Mouse (Mus musculus) myocyte (in vitro differentiated cells): ENCODE measurements around the gene Ptx3. TPM values are rescaled to one million over a fixed set of nuclear protein-coding genes. Genes with fewer than 3 reads are reported as not detected.

Source experiments
- H3K27me3 ChIP-seq: one replicate; pipeline ENCODE4 v1.6.1; 2011; ENCODE audit not compliant: control insufficient read depth, insufficient read depth, insufficient read length
- H3K36me3 ChIP-seq: one replicate; pipeline ENCODE4 v1.6.1; 2011; ENCODE audit not compliant: control insufficient read depth, insufficient read depth
- H3K4me2 ChIP-seq: one replicate; pipeline ENCODE4 v1.6.1; 2011; ENCODE audit warnings: low read depth, control low read depth
- H3K4me3 ChIP-seq: one replicate; pipeline ENCODE4 v1.5.1; 2011; ENCODE audit warnings: mild to moderate bottlenecking, control low read depth, moderate library complexity
- H3K79me2 ChIP-seq: one replicate; pipeline ENCODE4 v1.6.1; 2011; ENCODE audit not compliant: control insufficient read depth, insufficient read depth
- H3ac ChIP-seq: one replicate; pipeline ENCODE4 v1.6.1; 2011; ENCODE audit not compliant: control insufficient read depth, insufficient read length
- CEBPB ChIP-seq: IDR thresholded peaks from 2 replicates; pipeline ENCODE4 v1.6.1; 2011; ENCODE audit warnings: mild to moderate bottlenecking, moderate library complexity; ENCODE audit not compliant: poor library complexity, insufficient read depth, severe bottlenecking
- E2F4 ChIP-seq: IDR thresholded peaks from one replicate; pipeline ENCODE4 v1.6.1; 2011; ENCODE audit warnings: mild to moderate bottlenecking, control low read depth, moderate library complexity; ENCODE audit not compliant: insufficient read depth
- MAX ChIP-seq: IDR thresholded peaks from one replicate; pipeline ENCODE4 v1.6.1; 2011; ENCODE audit warnings: low read depth, mild to moderate bottlenecking, control low read depth
- MYOD1 ChIP-seq, 3 experiments: IDR thresholded peaks; one replicate each; pipeline ENCODE4 v1.6.1; 2011; ENCODE audit warnings: control low read depth in 2 of 3, low read depth in 2 of 3, mild to moderate bottlenecking in 2 of 3, moderate library complexity in 1 of 3; ENCODE audit not compliant: insufficient read length in 2 of 3, control insufficient read depth in 1 of 3
- MYOG ChIP-seq, 3 experiments: IDR thresholded peaks; one replicate each; pipeline ENCODE4 v1.6.1; 2011; ENCODE audit warnings: control low read depth in 2 of 3, low read depth in 2 of 3, mild to moderate bottlenecking in 2 of 3; ENCODE audit not compliant: insufficient read length in 2 of 3, control insufficient read depth in 1 of 3, insufficient read depth in 1 of 3
- POLR2A ChIP-seq: IDR thresholded peaks from one replicate; pipeline ENCODE4 v1.6.1; 2011; ENCODE audit warnings: low read depth, mild to moderate bottlenecking, control low read depth, moderate library complexity; ENCODE audit not compliant: insufficient read length
- POLR2AphosphoS2 ChIP-seq: IDR thresholded peaks from one replicate; pipeline ENCODE4 v1.6.1; 2011; ENCODE audit warnings: low read depth, control low read depth; ENCODE audit not compliant: insufficient read length
- REST ChIP-seq: IDR thresholded peaks from one replicate; pipeline ENCODE4 v1.6.1; 2011; ENCODE audit warnings: mild to moderate bottlenecking, control low read depth, moderate library complexity; ENCODE audit not compliant: insufficient read depth, insufficient read length
- SRF ChIP-seq: IDR thresholded peaks from one replicate; pipeline ENCODE4 v1.6.1; 2011; ENCODE audit warnings: low read depth; ENCODE audit not compliant: control insufficient read depth, insufficient read length
- TCF12 ChIP-seq: IDR thresholded peaks from one replicate; pipeline ENCODE4 v1.6.1; 2011; ENCODE audit warnings: mild to moderate bottlenecking, control low read depth; ENCODE audit not compliant: poor library complexity, insufficient read depth, severe bottlenecking
- TCF3 ChIP-seq: IDR thresholded peaks from one replicate; pipeline ENCODE4 v1.6.1; 2011; ENCODE audit warnings: low read depth, control low read depth; ENCODE audit not compliant: insufficient read length
- USF1 ChIP-seq: IDR thresholded peaks from one replicate; pipeline ENCODE4 v1.6.1; 2011; ENCODE audit warnings: low read depth, mild to moderate bottlenecking, control low read depth, moderate library complexity
- polyA plus RNA-seq: library from polyadenylated mRNA; unstranded; fragments of >200 nt; fragmentation: generic; extraction: Trizol; gene quantifications from one replicate; pipeline ENCODE4 v1.2.1, GENCODE M21; 2012; ENCODE audit warnings: missing spikeins

Gene Ptx3
- polyA plus RNA-seq, 1 experiment = 0.88 TPM

- no peak overlapping the region for H3K4me2 ChIP-seq
- no peak overlapping the region for H3ac ChIP-seq
- no peak overlapping the region for H3K4me3 ChIP-seq
- H3K27me3 ChIP-seq = no peaks in the 10 kb centered on the region
- H3K36me3 ChIP-seq = no peaks in the 10 kb centered on the region
- TF ChIP-seq CEBPB (peak; percentile 54; the same call in 1 of the 2 replicates), MYOD1 (IDR thresholded peaks at IDR 0.05; ENCODE audit: control insufficient read depth in 1 of 3, insufficient read length in 2 of 3, low read depth in 2 of 3) (peak in 1 of 3 experiments; percentile 39), SRF (no peak)
- H3K79me2 ChIP-seq = no peaks in the 10 kb centered on the region
Measured at GRCm38 (mm10) chr3:66240476-66240875, 20.8 kb downstream of the Ptx3 start.

DNA sequence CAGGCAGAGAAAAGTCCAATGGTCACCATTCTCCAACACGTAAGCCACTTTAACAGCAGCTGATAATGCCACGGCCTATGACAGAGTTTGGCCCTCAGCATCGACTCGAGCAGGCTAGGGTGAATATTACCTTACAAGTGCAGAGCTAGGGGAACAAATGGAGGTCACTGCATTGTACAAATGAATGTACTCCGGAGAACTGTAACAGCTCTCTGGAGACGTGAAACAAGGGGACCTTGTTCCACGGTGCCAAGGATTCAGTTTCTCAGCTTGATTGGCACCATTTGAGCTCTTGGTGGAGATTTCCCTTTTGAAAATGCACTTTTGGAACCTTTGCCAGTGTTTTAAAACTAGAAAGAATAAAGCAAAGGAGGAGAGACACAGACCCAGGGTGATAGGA lies 32.1 kb downstream of the Ptx3 start:
- TF ChIP-seq TCF3 (no peak), TCF12 (no peak), MAX (no peak), POLR2A (no peak), SRF (no peak)
- Histone ChIP-seq H3K4me2 (no peak overlapping the region), H3K4me3 (no peak overlapping the region), H3K36me3 (no peaks in the 10 kb centered on the region), H3K27me3 (no peaks in the 10 kb centered on the region), H3ac (no peak overlapping the region), H3K79me2 (no peaks in the 10 kb centered on the region)

DNA sequence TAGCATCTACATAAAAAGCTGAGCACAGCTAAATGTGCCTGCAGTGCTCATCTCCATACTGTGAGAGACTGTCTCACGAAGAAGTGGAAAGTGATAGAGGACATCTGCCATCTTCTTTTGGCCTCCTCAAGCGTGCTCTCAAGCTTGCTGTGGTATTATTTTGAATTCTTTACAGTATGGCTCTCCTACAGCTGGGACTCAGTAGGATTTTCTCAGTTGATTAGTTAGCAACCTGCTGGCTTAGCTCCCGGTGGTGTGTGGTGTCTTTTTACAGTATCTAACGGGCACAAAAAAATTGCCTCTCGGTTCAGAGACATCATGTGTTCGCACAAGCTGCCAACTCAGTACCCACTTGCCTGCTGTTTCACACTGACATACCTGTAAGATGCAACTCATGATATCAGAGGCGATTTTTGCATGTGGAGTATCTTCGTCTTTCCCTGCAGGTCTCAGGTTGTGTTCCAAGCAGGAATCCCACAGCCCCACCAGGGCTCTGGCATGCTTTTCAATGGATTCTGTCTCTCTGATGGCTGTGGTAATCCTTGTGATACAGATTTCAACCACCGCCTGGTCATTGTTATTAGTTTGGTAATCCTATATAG lies 34.9 kb downstream of the Ptx3 start:
- Histone ChIP-seq H3K79me2 (no peaks in the 10 kb centered on the region), H3K36me3 (no peaks in the 10 kb centered on the region), H3K27me3 (no peaks in the 10 kb centered on the region), H3ac (no peak overlapping the region), H3K4me3 (no peak overlapping the region), H3K4me2 (no peak overlapping the region)
- TF ChIP-seq CEBPB (no peak), MYOD1 (IDR thresholded peaks at IDR 0.05; ENCODE audit: control insufficient read depth in 1 of 3, insufficient read length in 2 of 3, low read depth in 2 of 3) (no peak), REST (no peak), USF1 (no peak), MAX (no peak), MYOG (IDR thresholded peaks at IDR 0.05; ENCODE audit: control insufficient read depth in 1 of 3, insufficient read depth in 1 of 3, insufficient read length in 2 of 3, low read depth in 2 of 3) (no peak), POLR2AphosphoS2 (no peak)

GRCm38 (mm10) chr3:66262319-66262718 lies 42.6 kb downstream of the Ptx3 start:
- Histone ChIP-seq H3K79me2 (no peaks in the 10 kb centered on the region), H3ac (no peak overlapping the region), H3K27me3 (peaks cover 6% of the 10 kb centered on the region), H3K4me2 (no peak overlapping the region), H3K4me3 (no peak overlapping the region), H3K36me3 (no peaks in the 10 kb centered on the region)
- TF ChIP-seq REST (no peak), E2F4 (no peak), CEBPB (no peak), USF1 (no peak), TCF3 (no peak), TCF12 (no peak), POLR2AphosphoS2 (no peak), SRF (no peak), POLR2A (no peak), MAX (no peak), MYOG (IDR thresholded peaks at IDR 0.05; ENCODE audit: control insufficient read depth in 1 of 3, insufficient read depth in 1 of 3, insufficient read length in 2 of 3, low read depth in 2 of 3) (no peak), MYOD1 (IDR thresholded peaks at IDR 0.05; ENCODE audit: control insufficient read depth in 1 of 3, insufficient read length in 2 of 3, low read depth in 2 of 3) (no peak)

DNA sequence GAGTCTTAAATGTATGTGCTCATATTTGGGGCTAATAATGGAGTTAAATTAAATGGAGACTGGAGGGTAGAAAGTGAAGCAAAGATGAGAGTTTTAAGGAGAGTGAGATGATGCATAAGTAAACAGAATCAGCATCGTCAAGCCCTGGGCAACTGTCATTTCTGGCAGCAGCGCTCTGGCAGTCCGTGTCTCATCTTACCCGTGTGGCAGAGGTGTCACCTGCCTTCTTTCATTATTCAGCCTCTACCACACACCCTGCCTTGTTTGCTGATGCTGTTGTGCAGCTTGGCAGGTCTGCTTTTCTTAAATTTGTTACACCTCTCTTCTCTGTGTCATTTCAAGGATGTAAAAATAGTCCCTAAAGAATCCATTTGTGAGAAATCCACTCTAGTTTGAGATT lies 43.6 kb downstream of the Ptx3 start:
- Histone ChIP-seq H3K79me2 (no peaks in the 10 kb centered on the region), H3K4me3 (no peak overlapping the region), H3ac (no peak overlapping the region), H3K36me3 (no peaks in the 10 kb centered on the region), H3K4me2 (no peak overlapping the region), H3K27me3 (peaks cover 6% of the 10 kb centered on the region)
- TF ChIP-seq USF1 (no peak), POLR2A (no peak), TCF12 (no peak), POLR2AphosphoS2 (no peak), MYOD1 (IDR thresholded peaks at IDR 0.05; ENCODE audit: control insufficient read depth in 1 of 3, insufficient read length in 2 of 3, low read depth in 2 of 3) (no peak), MYOG (IDR thresholded peaks at IDR 0.05; ENCODE audit: control insufficient read depth in 1 of 3, insufficient read depth in 1 of 3, insufficient read length in 2 of 3, low read depth in 2 of 3) (no peak), CEBPB (no peak), MAX (no peak), REST (no peak), TCF3 (no peak)

Other genes with a start within 250 kb of the Ptx3 start
- not detected for gene Veph1, start 76.9 kb downstream of the Ptx3 start, polyA plus RNA-seq